Mouse (Mus musculus) lung, adult 18-20 months (tissue): ENCODE measurements around the gene Higd1a.

Source experiments
- DNase-seq, 2 experiments: peaks; one replicate each; pipeline ENCODE4 v3.0.0; 2022; ENCODE audit warnings: mixed read lengths in 2 of 2

Higd1a gene

DNA sequence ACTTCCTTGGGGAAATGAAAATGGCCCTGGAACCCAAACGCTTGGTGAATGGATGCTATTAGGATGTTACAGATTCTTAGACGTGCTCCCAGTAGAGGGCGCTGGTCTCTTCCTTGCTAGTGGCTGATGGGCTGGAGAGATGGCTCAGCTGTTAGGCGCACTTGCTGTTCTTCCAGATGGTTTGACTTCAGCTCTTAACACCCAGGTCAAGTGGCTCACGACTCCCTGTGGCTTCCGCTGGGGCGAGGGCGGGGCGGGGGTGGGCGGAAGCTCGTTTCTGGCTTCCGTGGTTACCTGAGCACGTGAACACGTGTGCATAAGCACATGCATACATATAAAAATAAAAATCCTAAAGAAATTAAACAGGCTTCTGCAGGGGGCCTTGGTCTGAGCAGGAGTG, 22.7 kb upstream of the Higd1a start:
- peak; percentile 73 to 83 for DNase-seq

DNA sequence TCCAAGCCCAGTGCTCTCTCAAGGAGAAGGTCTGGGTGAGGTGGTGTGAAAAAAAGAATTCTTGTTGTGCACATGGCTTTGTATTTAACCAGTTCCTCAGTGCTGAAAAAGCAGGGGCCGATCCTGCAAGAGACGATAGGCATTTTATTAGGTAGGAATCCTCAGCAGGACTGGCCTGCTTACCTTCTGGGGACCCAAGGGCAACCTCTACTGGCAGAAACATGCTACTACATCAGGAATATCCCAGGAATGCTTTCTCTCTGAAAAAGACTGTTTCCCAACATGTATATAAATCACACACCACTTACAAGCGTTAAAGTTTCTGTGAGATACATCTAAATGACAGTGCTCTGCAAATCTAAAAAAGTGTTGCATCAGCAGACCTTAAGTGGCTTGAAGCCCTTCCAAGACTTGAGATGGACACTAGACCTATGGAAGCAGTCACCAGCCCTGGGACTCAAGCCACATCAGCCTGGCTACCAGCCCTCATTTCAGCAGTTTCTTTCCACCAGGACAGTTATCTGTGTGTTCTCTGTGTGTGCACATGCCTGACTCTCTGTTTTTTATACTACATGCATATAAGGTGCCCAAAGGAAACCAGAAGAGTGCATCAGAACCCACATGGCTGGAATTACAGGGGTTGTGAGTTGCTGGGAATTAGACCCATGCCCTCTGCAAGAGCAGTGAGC, 19.0 kb upstream of the Higd1a start:
- DNase-seq, result peak in 1 of 2 experiments; percentile 65

DNA sequence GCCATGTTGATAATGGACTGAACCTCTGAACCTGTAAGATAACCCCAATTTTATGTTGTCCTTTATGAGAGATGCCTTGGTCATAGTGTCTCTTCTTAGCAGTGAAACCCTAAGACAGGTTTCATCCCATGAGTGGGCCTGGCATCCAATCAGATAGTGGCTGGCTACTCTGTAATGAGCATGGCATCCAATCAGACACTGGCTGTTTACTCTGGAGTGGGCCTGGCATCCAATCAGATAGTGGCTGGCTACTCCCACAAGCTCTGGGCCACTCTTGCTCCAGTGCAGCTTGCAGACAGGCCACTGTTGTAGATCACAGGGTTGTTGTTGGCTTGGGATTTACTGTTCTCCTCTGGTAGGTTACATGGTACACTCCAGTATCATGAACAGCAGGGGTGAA, 15.4 kb upstream of the Higd1a start:
- DNase-seq, result no peak

DNA sequence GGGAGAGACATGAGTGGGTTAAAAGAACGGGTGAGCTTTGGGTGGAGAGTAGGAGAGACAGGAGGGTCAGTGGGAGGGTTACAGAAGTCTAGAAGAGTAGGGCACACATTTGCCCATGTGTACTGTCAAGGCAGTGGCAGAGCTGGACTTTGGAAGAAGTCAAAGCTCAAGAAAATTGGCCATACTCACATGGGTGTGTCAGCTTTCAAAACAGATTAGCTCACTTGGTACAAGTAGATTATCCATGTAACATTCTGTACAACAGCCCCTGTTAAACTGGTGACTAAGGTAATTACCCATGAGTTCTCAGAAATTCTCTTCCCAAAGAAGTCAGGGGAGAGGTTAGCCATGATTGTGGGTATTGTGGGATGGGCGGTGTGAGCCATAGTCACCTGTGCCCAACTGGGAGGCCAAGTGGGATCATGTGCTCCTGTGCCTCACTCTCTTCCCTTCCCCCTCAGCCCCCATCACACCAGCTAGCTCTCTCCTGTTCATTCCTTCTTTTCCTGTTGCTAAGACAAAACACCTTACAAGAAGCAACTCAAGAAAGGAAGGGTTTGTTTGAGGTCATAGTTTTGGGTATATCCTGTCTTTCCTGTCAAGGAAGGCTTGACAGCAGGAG, 14.0 kb upstream of the Higd1a start:
- DNase-seq, result no peak

DNA sequence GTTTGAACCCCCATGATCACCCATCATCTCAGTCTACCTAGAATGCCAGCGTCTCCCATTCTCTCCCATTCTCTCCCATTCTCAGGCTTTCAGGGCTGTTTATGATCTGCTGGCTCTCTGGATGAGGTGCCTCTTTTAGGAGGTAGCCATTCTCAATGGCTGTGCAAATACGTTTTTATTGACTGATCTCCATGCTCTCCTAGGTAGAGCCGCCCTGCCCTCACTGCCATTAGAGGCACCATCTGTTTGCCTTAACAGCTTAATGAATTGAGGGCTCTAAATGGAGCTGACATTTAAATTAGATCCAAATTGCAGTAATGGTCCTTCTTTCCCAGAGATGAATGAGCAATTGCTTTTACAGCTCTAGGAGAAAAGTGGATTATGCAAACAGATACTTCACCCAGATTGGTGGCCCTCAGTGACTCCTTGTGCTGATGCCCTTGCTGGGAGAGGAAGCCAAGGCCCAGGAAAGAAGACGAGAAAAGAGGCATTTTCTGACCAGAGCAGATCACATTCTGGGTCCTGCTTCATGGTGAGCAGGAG, 11.9 kb upstream of the Higd1a start:
- no peak for DNase-seq

DNA sequence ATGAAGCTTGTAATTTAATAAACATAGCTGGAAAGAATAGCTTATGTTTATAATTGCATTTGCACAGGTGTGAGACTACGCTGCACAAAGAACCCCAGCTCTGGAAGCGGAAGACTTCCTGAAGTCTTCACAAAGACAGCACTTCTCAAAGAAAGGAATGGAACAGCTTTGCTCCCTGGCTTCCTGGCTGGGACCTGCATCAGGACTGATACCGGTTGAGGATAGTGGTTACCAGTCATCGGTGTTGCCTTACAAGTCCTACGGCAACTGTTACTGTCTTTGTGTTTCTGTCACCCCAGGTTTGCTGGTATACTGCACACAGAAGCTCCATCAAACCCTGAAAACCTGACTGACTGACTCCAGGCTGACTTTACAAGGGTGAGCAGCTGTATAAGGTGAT, 11.3 kb upstream of the Higd1a start:
- no peak for DNase-seq

DNA sequence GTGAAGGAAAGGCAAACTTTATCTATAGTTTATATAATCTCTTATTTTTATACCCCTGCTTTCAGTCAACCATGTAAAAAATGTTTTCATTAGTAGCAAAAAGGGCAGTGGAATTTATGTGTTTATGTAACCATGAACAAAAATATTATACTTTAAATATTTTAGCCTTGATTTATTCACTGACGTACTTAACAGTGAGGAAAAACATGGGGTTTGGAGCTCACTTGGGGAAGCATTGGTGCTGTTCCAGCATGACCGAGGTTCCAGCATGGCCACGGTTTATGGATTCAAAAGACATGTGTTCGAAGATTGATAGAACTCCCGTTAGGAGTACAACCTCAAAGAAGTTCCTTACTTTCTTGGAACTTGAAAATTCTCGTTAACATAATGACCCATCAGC, 10.1 kb upstream of the Higd1a start:
- no peak for DNase-seq

DNA sequence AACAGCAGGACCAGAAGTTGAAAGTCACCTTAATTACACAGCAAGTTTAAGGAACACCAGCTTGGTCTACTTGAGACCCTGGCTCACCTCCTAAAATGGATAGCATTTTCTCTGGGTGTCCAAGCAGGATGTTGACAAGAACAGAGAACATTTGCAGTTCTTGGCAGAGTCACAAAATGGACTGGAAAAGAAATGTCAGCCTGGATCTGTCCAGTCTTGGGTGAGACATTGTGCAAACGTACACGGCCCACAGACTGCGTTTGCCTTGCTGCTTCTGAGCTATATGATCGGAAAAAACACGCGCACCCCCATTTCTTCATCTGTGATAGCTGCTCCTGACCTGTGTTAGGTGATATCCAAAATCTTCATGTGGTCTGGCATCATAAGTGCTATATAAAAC, 9.5 kb upstream of the Higd1a start:
- no peak for DNase-seq

DNA sequence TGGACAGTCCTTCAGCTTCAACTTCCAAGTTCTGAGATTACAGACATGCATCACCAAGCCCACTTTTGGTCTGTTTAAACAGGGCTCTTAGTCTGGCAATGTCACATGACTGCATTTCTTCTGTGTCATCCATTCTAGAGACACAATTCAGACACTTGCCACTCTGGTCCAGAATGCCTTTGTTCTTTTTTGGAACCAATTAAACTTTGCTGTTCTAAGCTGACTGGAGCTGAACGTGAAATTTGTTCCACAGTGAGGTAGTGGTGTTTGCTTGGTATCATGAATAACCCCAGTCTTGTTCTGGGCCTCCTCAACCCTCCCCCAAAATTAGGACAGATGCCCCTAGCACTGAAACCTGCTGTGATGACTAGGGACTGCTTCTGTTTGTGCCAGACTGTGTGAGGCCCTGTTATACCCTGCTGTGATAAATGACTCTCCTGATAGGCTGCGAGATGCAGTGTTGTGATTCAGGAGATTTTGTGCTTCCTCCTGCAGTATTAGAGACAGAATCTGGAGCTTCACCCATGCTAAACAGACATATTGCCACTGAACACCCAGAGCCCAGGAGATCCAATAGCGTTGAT, 7.4 kb upstream of the Higd1a start:
- no peak for DNase-seq

DNA sequence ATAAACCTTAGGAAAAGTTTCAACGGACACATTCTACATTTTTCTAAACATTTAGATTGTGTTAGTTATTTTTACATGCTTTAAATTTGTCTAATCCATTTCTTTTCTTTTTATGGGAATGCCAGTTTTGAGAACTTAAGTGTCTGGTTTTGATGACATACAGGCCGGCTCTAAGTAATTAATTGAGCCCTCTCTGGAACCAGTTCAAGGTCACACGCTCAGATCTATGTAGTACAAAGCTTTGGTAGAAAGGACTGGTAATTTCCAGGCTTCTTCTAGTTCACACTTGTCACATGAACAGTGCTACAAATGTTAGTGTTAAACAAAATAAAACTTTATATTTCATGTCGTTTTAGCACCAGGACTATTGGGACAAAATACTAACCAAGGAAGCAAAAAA, 6.7 kb upstream of the Higd1a start:
- no peak for DNase-seq

DNA sequence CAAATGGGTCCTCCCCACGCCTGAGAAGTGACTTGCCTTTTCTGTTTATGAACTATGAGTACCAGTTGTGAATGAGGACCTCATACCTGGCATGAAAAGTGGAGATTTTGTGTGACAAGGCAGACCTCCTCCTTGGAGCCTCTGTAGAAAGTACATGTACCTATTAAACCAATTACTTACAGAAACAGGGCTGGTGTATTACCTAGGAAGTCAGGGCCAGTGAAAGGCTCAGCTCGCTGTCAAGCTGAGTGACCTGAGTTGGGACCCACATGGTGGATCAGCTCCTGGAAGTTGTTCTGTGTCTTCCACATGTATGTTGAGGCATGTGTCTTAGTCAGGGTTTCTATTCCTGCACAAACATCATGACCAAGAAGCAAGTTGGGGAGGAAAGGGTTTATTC, 2.8 kb upstream of the Higd1a start:
- DNase-seq, result no peak

DNA sequence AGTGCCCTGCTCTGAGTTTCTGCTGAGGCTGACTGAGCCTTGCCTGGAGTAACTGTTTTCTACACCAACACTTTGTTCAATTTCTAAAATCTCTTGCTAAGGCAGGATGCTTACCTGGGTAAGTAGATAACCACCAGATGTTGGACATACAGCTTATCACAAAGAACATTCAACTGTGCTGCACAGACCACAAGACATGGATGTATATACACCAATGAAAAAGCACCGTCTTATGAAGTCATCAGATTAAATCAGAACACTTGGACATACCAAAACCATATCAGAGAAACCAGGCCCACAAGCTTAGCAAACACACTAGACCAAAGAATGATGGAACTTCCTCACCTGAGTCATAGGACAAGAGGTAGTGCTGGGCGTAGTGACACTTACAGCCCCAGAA, 1.2 kb upstream of the Higd1a start:
- DNase-seq, result no peak

DNA sequence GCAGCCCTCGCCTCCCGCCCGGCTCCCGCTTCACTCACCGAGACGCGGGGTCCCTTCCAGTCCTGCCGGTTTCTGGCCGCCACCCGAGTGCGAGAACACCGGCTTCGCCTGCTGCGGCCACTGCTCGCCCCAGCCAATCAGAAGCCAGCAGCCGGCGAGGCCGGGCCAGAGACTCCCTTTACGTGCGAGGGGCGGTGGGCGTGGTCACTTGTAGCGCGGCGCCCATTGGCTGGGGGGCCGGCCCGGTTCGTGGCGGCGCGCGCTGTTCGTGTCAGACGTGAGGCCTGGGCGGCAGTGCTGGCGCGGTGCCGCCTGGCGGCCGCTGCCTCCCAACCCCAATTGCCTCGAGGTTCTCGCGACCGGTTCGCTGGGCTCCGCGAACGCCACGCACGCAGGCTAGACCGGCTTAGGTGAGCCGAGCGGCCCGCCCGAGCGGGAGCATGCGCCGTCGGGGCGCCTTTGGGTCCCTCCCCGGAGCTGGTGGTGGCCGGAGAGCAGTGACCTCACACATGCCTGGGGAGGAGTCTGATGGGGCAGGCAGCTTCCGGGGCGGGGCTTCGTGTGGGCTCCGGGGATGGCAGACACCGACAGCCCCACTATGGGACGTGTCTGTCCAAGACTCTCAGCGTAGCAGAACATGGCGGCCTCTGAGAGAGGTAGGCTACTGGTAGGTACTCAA, 549 bp downstream of the Higd1a start:
- peak; percentile 97 to 98 for DNase-seq

DNA sequence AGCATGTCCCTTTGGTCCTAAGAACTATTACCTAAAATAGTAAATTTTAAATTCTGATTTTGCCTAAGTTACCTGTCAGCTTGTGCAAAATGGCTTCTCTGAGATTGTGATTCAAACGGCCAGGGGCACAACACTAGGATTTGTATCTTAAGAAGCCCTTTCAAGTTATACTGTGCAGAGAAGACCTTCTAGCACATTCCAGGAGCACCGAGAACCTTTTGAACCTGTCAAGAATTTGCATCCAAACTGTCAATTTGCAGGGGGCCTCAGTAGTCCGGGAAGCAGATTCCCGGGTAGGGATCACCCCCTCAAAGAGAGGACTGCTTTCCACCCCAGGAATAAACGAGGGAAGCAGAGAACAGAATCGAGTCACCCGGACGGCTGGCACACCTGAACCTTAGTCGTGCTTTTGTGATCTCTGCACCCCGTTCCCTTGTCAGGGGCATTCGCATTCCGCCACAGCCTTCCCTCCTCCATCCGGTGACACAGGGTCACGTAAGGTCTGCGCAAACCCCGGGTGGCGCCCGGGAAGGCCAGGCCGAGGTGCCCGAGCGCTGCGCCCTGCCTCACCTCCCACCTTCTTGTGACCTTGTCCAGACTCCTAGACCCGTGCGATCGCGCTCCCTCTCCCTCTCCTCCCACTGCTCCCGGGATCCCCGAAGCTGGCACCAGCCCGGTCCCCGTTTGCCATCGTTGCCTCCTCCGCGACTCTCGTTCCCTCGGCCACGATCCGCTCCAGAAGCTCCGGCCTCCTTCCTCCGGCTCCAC, 1.3 kb downstream of the Higd1a start:
- DNase-seq, result peak in 1 of 2 experiments; percentile 52

DNA sequence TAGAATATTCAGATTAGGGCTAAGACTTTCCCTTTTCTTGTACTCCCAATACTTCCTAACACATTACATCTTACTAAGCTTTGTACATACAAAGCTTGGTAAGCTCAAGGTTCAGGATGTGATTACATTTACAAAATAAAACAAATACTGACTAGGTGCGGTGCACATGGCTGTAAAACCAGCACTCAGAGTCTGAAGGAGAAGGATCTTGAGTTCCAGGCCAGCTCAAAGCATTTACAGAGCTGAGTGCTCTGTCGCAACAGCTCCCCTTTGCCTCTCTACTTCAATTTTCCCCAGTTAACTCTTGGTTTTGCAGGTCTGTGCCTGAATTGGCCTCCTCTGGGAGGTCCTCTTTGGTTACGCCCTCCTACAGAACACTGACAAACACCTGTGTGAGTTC, 3.9 kb downstream of the Higd1a start:
- DNase-seq, result peak in 1 of 2 experiments; percentile 42

DNA sequence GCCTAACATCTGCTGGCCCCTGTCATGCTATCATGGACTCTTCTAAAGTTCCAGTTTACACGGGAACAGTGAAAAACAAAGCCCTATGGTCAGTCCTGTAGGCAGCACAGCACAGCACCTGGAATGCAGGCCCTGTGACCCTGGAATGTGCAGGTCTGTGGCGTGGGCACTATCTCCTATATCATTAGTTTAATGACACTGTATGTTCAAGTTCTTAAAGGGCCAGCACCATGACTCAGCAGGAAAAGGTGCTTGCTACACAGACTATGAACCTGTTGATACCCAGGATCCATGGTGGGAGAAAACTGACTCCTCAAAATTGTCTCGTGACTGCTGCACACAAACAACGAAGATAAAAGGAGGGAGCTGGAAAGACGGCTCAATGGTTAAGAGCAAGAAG, 10.3 kb downstream of the Higd1a start:
- DNase-seq, result no peak

DNA sequence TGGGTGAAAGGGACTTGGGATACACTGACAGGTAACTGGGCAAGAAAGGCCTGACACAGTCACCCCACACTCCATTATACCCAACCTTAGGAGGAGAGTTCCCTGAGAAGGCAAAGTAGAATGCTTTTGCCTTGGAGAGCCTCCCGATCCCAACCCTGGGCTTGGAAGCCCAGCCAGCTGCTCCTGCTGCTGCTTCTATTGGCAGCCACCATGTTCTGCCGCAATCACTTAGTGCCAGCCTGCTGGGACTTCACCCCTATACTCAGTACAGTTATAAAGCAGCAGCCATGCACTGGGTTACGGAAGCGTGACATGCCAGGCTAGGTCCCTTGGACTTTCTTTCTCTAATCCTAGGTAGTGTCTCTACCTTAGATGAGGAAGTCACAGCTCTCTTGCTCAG, 11.0 kb downstream of the Higd1a start:
- DNase-seq, result no peak

DNA sequence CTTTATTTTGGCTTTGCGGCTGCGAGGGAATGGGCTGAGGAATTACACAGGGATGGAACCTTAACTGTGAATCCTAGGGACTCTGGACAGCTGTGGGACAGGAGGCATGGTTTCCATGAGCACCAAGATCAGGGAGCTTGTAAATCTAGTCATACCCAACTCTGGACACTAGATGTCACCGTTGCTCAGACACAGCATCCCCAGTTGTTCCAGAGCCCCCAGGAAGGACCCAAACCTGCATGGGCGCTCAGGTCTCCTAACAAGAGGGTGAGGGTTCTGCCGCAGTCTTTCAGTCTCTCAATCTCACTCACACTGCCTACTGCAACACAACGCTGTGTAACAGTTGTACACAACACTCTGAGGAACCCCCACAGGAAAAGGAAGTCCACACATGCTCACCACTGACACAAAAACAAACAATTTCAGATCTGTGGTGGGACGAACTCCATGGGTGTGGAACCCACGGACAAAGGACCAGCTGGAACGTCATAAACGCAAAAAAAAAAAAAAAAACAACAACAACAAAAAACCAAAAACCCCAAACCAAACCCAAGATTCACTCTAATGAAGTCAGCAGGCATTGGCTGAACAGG, 11.5 kb downstream of the Higd1a start:
- DNase-seq, result peak in 1 of 2 experiments; percentile 21

DNA sequence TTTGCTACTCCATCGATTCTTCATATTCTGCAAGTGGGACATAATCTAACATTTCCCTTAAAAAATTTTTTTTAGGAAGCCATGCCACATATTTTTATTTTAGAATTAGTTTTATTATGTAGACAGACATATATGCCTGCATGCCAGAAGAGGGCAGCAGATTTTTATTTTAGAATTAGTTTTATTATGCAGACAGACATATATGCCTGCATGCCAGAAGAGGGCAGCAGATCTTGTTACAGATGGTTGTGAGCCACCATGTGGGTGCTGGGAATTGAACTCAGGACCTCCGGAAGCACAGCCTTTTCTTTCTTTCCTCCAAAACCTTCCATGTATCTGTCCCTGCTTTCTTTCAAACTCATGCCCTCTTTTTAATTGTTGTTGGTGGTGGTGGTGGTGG, 15.2 kb downstream of the Higd1a start:
- no peak for DNase-seq

DNA sequence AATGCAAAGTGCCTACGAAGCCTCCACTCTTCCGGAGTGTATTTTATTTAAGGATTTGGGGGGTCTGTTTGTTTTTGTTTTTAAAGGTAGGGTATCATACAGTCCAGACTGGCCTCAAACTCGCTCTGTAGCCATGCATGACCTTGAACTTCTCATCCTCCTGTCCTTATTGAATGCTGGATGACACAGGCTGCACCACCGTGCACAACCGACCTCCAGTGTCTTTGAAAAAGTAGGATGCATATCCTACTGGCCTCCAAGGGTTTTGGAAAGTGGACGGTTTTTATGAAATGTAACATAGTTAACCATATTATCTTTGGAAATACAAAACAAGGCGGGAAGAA, 18.6 kb downstream of the Higd1a start:
- no peak for DNase-seq

DNA sequence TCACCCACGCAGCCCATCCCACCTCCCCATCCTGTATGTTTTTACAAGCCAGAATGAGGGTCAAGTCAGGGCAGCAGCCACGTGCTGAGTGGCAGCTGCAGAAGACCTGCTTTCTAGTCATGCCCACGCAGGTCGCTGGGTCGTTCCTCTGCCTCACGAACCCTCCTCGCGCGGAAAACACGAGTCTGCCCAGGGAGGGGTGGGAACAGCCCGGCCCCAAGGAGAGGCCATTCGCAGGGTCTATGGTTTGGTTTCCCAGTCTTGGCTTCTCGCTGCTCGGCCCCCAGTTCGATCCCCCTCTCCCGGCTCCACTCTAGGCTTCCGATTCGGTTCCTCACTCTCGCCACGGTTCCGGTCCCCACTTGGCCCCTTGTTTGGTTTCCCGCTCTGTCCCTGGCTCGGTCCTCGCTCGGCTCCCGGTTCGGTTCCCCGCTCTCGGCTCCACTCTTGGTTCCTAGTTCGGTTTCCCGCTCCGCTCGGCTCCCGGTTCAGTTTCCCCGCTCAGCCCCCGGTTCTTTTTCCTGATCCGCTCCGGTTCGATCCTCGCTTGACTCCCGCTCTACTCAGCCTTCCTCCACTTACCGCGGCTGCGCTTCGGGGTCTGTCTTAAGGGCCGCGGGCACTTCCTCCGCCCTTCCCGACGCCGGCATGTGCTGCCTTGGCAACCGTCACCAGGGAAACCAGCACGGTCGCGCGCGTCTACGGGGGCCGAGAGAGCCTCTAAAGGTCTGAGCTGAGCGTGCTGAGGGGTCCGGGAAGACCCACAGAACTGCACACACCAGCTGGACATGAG, 19.1 kb downstream of the Higd1a start, which contains the start of gene Ccdc13:
TSS of gene Ccdc13 (minus strand) at position 633 of the 793 bp plus-strand sequence.
- DNase-seq, result peak; percentile 71 to 80

DNA sequence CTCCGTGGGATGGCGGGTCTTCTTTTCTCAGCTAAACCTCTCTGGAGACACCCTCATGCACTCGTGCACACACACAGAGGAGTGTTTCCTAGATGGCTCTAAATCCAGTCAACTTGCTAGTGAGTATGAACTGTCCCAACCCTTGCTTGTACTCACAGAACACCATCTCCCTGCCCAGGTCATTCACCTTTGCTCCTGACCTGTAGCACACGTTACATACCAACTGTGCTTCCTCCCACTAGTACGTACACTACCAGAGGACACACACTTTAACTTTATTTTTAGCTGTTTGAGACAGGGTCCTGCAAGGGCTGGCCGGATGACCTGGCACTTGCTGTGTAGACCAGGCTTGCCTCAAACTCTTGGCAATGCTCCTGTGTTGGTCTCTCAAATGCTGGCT, 20.2 kb downstream of the Higd1a start:
- DNase-seq, result no peak
